Mouse (Mus musculus) CD4-positive, CD25-positive, alpha-beta regulatory T cell, adult 9 weeks (primary cell): ENCODE measurements around the gene Smco4. TPM values are rescaled to one million over a fixed set of nuclear protein-coding genes. Genes with fewer than 3 reads are reported as not detected.

Experiments used
- polyA plus RNA-seq: library from polyadenylated mRNA; unstranded; fragments of 100-300 nt; shearing (Covaris generic); gene quantifications from one replicate; pipeline ENCODE4 v1.2.1, GENCODE M21; 2017

The Smco4 gene
- 29.8 TPM for polyA plus RNA-seq

GRCm38 (mm10) chr9:15493235-15493924 lies at the start of gene Smco4:
Gene Smco4, plus strand, starts transcription at chr9:15493432.

Other genes starting within 250 kb of the Smco4 start
- gene Med17, start 213.5 kb upstream of the Smco4 start, polyA plus RNA-seq: 52.7 TPM
- gene Taf1d, start 187.2 kb upstream of the Smco4 start, polyA plus RNA-seq: 95.6 TPM
- gene 4931406C07Rik, start 187.0 kb upstream of the Smco4 start, polyA plus RNA-seq: 3.7 TPM
- gene Cep295, start 135.6 kb upstream of the Smco4 start, polyA plus RNA-seq: 27.7 TPM
- gene Deup1, start 134.5 kb downstream of the Smco4 start, polyA plus RNA-seq: 0.09 TPM
- gene Slc36a4, start 216.3 kb downstream of the Smco4 start, polyA plus RNA-seq: 11.4 TPM